Mouse (Mus musculus): Measurements from ENCODE around the gene Nrm. TPM values are rescaled to one million over a fixed set of nuclear protein-coding genes. Genes with fewer than 3 reads are reported as not detected.
A peak's percentile ranks its signal among the peaks of the same experiment; 100 is the strongest.

Nrm gene
- total and polyA plus RNA-seq, 3 experiments = 1.8 to 5.6 (median 1.8) TPM

- WGBS = 87% methylated on average over 17 of the region's 17 CpGs
- H3K27me3 ChIP-seq (ENCODE audit: control insufficient read depth, insufficient read depth, low read length) = no peaks in the 10 kb centered on the region
- H3K27ac ChIP-seq = no peak overlapping the region
- H3K36me3 ChIP-seq (ENCODE audit: control insufficient read depth, insufficient read depth, low read length) = no peaks in the 10 kb centered on the region
- intact Hi-C loops (cut with DNase I) = no loop called here
- DNase-seq = no peak
- H3K4me1 ChIP-seq (ENCODE audit: control insufficient read depth, insufficient read depth, low read length) = peaks cover 3% of the 10 kb centered on the region
- no peak overlapping the region for H3K9ac ChIP-seq (ENCODE audit: low read depth, low read length)
- no peaks in the 10 kb centered on the region for H3K79me2 ChIP-seq (replicated peaks; ENCODE audit: control insufficient read depth, insufficient read depth, low read length)
- no peak overlapping the region for H3K4me3 ChIP-seq
- TF ChIP-seq CTCF (IDR thresholded peaks at IDR 0.05) (no peak), POLR2A (IDR thresholded peaks at IDR 0.05; ENCODE audit: insufficient read depth, low read depth, low read length) (no peak), EP300 (IDR thresholded peaks at IDR 0.05; ENCODE audit: insufficient read depth, low read depth, low read length) (no peak)
These were observed 21.8 kb downstream of the Nrm start for GRCm38 (mm10) chr17:35882924-35883323.

- H3K27ac ChIP-seq = no peak overlapping the region
- no peaks in the 10 kb centered on the region for H3K27me3 ChIP-seq (ENCODE audit: control insufficient read depth, insufficient read depth, low read length)
- H3K4me3 ChIP-seq = no peak overlapping the region
- DNase-seq = no peak
- H3K4me1 ChIP-seq (ENCODE audit: control insufficient read depth, insufficient read depth, low read length) = peaks cover 3% of the 10 kb centered on the region
- no peak overlapping the region for H3K9ac ChIP-seq (ENCODE audit: low read depth, low read length)
- H3K36me3 ChIP-seq (ENCODE audit: control insufficient read depth, insufficient read depth, low read length) = no peaks in the 10 kb centered on the region
- TF ChIP-seq EP300 (IDR thresholded peaks at IDR 0.05; ENCODE audit: insufficient read depth, low read depth, low read length) (no peak), POLR2A (IDR thresholded peaks at IDR 0.05; ENCODE audit: insufficient read depth, low read depth, low read length) (no peak), CTCF (IDR thresholded peaks at IDR 0.05) (no peak)
- intact Hi-C loops (cut with DNase I) = no loop called here
- 96% methylated on average over 14 of the region's 14 CpGs for WGBS
- no peaks in the 10 kb centered on the region for H3K79me2 ChIP-seq (replicated peaks; ENCODE audit: control insufficient read depth, insufficient read depth, low read length)
These were observed 22.7 kb downstream of the Nrm start for GRCm38 (mm10) chr17:35883777-35884176.

- Histone ChIP-seq H3K36me3 (ENCODE audit: control insufficient read depth, insufficient read depth, low read length) (no peaks in the 10 kb centered on the region), H3K9ac (ENCODE audit: low read depth, low read length) (no peak overlapping the region), H3K4me1 (ENCODE audit: control insufficient read depth, insufficient read depth, low read length) (no peaks in the 10 kb centered on the region), H3K27ac (no peak overlapping the region), H3K4me3 (no peak overlapping the region), H3K79me2 (replicated peaks; ENCODE audit: control insufficient read depth, insufficient read depth, low read length) (no peaks in the 10 kb centered on the region), H3K27me3 (ENCODE audit: control insufficient read depth, insufficient read depth, low read length) (no peaks in the 10 kb centered on the region)
- WGBS = 86% methylated on average over 14 of the region's 17 CpGs
- no peak for TF ChIP-seq EP300 (IDR thresholded peaks at IDR 0.05; ENCODE audit: insufficient read depth, low read depth, low read length)
- no peak for TF ChIP-seq CTCF (IDR thresholded peaks at IDR 0.05)
- TF ChIP-seq POLR2A (IDR thresholded peaks at IDR 0.05; ENCODE audit: insufficient read depth, low read depth, low read length) = no peak
- intact Hi-C loops (cut with DNase I) = no loop called here
- DNase-seq = no peak
These were observed 26.6 kb downstream of the Nrm start for GRCm38 (mm10) chr17:35887725-35888124.

GRCm38 (mm10) chr17:35896781-35897643 lies 35.9 kb downstream of the Nrm start, which contains the start of gene 2310061I04Rik:
Gene 2310061I04Rik, minus strand, starts transcription at chr17:35897431.
- H3K27me3 ChIP-seq (ENCODE audit: control insufficient read depth, insufficient read depth, low read length) = no peaks in the 10 kb centered on the region
- peak; percentile 94 to 96 for DNase-seq
- peaks cover 5% of the 10 kb centered on the region for H3K4me1 ChIP-seq (ENCODE audit: control insufficient read depth, insufficient read depth, low read length)
- intact Hi-C loops (cut with DNase I) = loop anchor here (1.0 to 2.0 kb wide), 2 partner anchors 17 to 20 kb away; partner anchors contain the start of genes Mrps18b and Ppp1r10
- TF ChIP-seq POLR2A (IDR thresholded peaks at IDR 0.05; ENCODE audit: insufficient read depth, low read depth, low read length) (peak; percentile 17; the same call in 1 of the 2 replicates), CTCF (IDR thresholded peaks at IDR 0.05) (no peak)
- 1% methylated on average over 75 of the region's 86 CpGs for WGBS
- H3K79me2 ChIP-seq (replicated peaks; ENCODE audit: control insufficient read depth, insufficient read depth, low read length) = no peaks in the 10 kb centered on the region
- peak within 1 kb of the TSS; percentile 98 for H3K9ac ChIP-seq (ENCODE audit: low read depth, low read length)
- no peaks in the 10 kb centered on the region for H3K36me3 ChIP-seq (ENCODE audit: control insufficient read depth, insufficient read depth, low read length)
- peak within 1 kb of the TSS; percentile 95 for H3K4me3 ChIP-seq
- peak within 1 kb of the TSS; percentile 90 for H3K27ac ChIP-seq

- Histone ChIP-seq H3K79me2 (replicated peaks; ENCODE audit: control insufficient read depth, insufficient read depth, low read length) (no peaks in the 10 kb centered on the region), H3K27ac (peak overlapping the region; percentile 90), H3K4me3 (peak overlapping the region; percentile 95), H3K27me3 (ENCODE audit: control insufficient read depth, insufficient read depth, low read length) (no peaks in the 10 kb centered on the region), H3K4me1 (ENCODE audit: control insufficient read depth, insufficient read depth, low read length) (peaks cover 6% of the 10 kb centered on the region), H3K36me3 (ENCODE audit: control insufficient read depth, insufficient read depth, low read length) (no peaks in the 10 kb centered on the region), H3K9ac (ENCODE audit: low read depth, low read length) (peak overlapping the region; percentile 51)
- 42% methylated on average over 23 of the region's 23 CpGs for WGBS
- intact Hi-C loops (cut with DNase I) = loop anchor here (1.0 to 2.0 kb wide), 2 partner anchors 18 to 19 kb away; partner anchors contain the start of genes Mrps18b and Ppp1r10
- no peak for DNase-seq
- TF ChIP-seq CTCF (IDR thresholded peaks at IDR 0.05) (no peak), EP300 (IDR thresholded peaks at IDR 0.05; ENCODE audit: insufficient read depth, low read depth, low read length) (no peak), POLR2A (IDR thresholded peaks at IDR 0.05; ENCODE audit: insufficient read depth, low read depth, low read length) (no peak)
These were observed 36.8 kb downstream of the Nrm start for GRCm38 (mm10) chr17:35897644-35898573.

All from heart, adult 2 months (tissue).